Mouse (Mus musculus) heart, postnatal 4 days (tissue): Measurements from ENCODE around the gene Nus1. TPM values are rescaled to one million over a fixed set of nuclear protein-coding genes. Genes with fewer than 3 reads are reported as not detected.

Experiments
- DNase-seq: peaks from one replicate; pipeline ENCODE4 v3.0.0; 2021
- total RNA-seq, 2 experiments: library from RNA; stranded (reverse); gene quantifications; 2 replicates each; pipeline ENCODE4 v1.2.3; 2021

Gene Nus1
- 10 to 100 TPM; 28.3 to 32.9 TPM for total RNA-seq

DNA sequence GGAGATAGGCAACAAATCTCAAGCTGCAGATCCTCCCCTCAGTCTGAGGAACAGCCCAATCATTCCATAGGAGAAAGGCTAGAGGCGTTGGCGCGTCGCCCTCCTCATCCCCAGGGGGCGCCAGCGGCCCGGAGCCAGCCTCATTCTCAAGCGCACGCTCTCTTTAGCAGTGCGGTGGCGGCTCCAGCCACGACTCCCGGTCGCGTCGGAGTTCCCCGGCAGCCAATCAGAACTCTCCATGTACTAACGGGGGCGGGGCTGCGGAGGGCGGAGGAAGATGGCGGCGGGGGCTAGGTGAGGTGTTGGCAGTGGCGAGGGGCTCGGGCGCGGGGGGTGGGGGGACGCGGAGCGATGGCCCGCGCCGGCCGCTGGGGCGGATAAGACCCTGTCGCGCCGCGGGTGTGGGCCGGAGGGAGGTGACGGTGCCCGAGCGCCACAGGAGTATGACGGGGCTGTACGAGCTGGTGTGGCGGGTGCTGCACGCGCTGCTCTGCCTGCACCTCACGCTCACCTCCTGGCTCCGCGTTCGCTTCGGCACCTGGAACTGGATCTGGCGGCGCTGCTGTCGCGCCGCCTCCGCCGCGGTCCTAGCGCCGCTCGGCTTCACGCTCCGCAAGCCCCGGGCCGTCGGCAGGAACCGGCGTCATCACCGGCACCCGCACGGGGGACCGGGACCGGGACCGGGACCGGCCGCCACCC, at the start of gene Nus1:
Nus1 (plus strand) TSS at position 249 of the 699 bp plus-strand sequence.
- peak; percentile 98 for DNase-seq

GRCm38 (mm10) chr10:52368376-52368775, 49.0 kb upstream of the Nus1 start:
- DNase-seq = no peak

DNA sequence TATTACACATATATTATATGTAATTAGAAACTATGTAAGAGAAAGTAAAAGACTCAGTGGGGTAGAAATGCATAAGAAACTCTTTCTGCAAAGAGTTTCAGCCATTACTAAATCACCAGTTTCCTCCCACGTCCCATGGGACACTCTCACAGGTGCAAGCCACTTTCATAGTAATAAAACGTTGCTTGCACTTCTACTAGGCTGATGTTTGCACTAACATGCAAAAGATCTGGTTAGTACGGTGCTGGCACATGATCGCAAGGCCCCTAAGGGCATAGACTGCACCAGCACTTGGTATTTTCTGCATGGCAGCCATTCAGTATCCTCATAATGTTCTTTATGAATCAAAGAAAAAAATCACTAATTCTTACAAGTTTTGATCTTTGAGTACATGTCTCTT, 43.5 kb upstream of the Nus1 start:
- DNase-seq = no peak

GRCm38 (mm10) chr10:52374651-52375050, 42.7 kb upstream of the Nus1 start:
- DNase-seq = no peak

GRCm38 (mm10) chr10:52376422-52376821, 40.9 kb upstream of the Nus1 start:
- no peak for DNase-seq

- DNase-seq = no peak
These were observed 39.5 kb upstream of the Nus1 start for GRCm38 (mm10) chr10:52377813-52378212.

DNA sequence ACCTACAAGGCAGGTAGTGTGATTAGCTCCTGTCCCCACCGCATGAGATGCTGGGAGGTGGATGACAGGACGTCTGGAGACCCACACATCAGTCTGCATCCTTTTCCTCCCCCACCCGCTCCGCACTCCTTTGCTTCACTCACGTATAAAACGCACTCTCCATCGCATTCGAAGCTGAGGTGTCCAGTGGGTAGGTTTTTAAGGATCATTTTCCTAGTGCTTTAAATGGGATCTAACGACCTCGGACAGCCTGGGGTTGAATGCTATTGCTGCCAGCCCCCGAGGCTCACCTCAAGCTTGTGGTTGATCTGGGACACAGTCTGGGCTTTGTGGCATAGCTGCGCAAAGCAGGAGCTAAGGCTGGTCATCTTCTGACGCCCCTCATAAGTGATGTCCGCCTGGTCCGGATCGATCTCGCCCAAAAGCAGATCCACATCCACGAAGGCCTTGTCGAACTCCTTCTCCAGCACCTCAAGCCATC, 36.0 kb upstream of the Nus1 start:
- no peak for DNase-seq

DNA sequence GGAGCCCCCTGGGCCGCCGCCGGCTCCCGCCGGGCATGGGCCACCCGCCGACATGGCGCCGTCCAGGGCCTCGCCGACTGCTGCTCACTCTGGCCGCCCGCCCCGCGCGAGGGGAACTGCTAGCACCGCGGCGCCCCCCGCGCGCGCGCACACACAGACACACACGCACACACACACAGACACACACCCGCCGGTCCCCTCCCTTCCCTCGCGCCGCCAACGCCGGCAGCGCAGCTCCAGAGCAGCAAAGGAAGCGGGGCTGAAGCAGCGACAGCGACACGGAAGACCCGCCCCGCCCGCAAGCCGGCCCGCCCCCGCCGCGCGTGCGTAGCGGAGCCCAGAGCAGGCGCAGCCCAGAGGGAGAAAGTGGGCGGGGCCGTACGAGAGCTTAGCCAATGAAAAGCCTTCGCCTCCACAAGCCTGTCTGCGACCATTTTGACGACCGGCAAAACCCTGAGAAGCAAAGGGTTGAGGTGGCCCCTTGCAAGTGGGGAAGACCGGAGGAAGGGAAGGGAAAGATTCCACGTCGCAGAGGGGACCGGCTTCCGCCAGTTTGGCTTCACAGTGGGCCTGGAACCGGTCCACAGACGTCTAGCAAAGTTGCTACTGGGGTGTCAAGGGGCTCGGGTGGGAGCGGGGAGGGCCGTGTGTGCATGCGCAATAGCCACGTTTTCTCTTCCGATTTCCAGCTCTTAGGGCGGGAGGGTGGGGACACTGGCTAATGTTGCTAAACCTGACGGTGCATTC, 35.3 kb upstream of the Nus1 start, which contains the start of gene Gopc:
Gopc (minus strand) TSS at position 280 of the 747 bp plus-strand sequence.
- DNase-seq = peak; percentile 98

DNA sequence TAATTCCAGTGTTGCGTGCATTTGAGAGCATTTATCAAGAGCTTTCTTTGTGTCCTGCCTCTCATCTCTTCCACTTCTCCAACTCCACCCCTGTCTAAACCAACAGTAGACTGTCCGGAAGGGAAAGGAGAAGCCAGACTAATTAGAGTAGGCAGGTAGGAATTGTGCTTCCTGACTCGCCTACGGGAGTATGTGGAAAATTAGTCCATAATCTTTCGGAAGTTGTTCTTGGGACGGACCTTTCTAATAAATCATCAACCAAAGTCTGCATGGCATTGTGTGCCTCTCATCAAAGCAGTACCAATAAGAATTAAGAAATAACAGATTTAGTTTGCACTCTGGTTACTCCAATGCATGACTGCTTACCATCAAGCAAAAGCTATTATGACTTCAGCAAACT, 34.3 kb upstream of the Nus1 start:
- DNase-seq = no peak

- no peak for DNase-seq
These were observed 33.8 kb upstream of the Nus1 start for GRCm38 (mm10) chr10:52383522-52383921.

DNA sequence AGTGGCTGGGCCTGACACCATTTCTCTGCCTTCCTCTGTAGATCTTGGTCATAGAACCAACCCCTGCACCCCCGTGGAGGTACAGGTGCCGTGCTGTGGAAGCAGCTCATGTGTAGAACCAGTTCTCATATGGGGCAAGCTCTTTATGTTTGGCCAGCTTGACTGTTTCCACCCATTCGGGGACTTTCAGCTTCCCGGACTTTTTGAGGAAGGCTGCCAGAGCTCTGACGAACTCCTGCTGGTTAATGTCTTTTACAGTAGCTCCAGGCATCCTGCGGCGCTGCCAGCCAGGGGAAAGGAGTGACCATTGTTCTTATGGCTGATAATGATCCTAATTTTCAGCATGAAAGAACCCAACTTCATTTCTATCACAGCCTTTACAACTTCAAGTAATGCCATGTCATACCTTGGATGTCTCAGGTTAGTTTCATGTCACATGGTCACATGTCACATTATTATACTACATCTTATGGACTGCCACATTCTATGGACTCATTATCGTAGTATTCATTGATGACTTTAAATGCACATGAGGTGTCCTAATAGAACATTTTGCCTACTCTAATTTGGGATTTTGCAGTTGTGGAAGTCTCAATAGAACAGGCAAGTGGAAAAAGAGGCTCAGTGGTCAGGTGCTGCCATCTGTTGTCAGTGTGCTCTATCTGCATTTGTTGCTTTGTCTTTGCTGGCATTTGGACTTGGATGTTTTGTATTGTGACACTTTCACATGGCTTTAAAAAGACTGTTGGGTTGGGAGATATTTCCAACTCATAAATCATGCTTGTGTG, 32.3 kb upstream of the Nus1 start:
- peak; percentile 65 for DNase-seq

GRCm38 (mm10) chr10:52387192-52387591, 30.2 kb upstream of the Nus1 start:
- no peak for DNase-seq

DNA sequence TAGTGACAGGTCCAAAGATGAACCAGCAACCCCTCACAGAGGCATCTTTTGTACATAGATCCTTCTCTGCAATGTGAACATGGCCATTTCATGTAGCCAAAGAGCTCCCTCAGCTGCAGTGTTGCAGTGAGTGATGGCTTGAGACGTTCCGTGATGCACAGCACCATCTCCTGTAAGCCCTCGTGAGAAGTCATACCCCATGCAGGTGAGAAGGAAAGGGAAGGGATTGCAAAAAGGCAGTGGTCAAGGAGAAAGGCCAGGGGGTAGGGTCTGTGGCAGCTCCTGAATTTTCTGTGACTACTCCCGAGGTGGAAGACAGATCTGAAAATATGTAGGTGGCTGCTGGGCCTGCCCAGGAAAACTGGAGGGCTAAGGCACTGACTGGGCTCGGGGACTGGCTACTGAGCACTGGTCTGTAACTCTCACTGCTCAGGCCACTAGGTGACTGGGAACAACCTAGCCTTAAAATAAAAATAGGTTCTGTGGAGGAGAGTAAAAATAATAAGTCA, 28.4 kb upstream of the Nus1 start, which contains the start of gene Nepn:
Nepn (plus strand) TSS at position 51 of the 509 bp plus-strand sequence.
- no peak for DNase-seq

- DNase-seq = no peak
These were observed 27.9 kb upstream of the Nus1 start for GRCm38 (mm10) chr10:52389438-52389837.

GRCm38 (mm10) chr10:52391208-52391607, 26.1 kb upstream of the Nus1 start:
- no peak for DNase-seq

GRCm38 (mm10) chr10:52396647-52397046, 20.7 kb upstream of the Nus1 start:
- DNase-seq = no peak

- DNase-seq = no peak
These were observed 18.6 kb upstream of the Nus1 start for GRCm38 (mm10) chr10:52398715-52399114.

GRCm38 (mm10) chr10:52399722-52400121, 17.6 kb upstream of the Nus1 start:
- DNase-seq = no peak

DNA sequence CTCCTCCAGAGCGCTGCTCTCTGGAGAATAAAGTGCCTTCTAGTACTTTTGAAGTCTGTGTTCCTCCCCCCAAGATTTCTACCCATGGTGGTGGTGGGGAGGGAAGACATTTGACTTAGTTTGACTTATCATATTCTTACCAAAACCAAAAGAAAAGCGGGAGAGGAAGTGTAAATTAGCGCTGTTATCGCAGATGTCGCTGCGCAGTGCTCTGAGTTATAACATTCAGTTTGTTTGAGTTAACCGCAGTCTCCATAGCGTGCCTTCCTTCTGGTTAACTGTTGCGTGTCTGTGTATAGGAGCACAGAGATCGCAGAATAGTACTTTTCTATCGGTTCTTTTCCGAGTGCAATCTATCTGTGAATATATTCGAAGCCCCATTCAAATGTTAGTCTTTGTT, 12.2 kb upstream of the Nus1 start:
- no peak for DNase-seq

DNA sequence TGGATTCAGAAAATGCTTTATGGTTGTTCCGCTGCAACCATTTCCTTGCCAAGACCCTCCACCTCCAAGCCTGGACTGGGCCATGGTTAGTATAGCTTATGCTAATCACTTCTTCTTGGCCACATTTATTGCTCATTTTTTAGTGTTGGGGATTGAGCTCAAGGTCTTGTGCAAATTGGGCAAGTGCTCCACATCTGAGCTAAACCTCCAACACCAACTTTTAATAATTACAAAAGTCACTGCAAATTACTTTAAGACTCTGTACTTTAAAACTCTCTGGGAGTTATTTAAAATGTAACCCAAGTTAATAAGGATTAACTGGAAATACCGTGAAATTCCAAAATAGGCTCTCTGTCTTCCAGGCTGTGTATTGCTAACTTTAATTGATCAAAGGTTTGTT, 9.8 kb upstream of the Nus1 start:
- DNase-seq = no peak

- DNase-seq = no peak
These were observed 2.3 kb upstream of the Nus1 start for GRCm38 (mm10) chr10:52415020-52415419.

DNA sequence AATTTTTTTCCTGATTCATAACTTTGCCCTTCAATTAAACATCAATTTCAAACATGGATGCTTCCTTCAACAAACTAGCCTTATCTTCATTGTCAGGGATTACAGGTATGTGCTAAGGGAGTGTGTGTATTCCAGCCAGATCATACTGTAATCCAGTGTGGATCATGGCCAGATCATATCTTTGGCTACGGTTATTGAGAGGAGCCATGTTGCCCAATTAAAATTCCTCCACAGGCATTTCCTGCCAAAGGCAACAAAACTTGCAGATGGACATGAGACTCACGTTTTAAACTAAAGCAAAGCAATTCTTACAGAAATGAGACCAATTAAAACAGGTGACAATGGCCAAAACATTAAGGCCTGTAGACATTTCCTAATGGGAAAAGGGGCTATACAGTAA, 889 bp upstream of the Nus1 start:
- DNase-seq = no peak
